Mouse (Mus musculus) hindbrain, embryonic 12.5 days (tissue): ENCODE results near the gene Gse1. TPM values are rescaled to one million over a fixed set of nuclear protein-coding genes. Genes with fewer than 3 reads are reported as not detected.

ENCODE experiments used
- ATAC-seq: fragments of 200-750 bp; cut with Nextera tagmentation; 2 replicates; pipeline ENCODE4 v1.8.0; 2017; ENCODE audit warnings: moderate TSS enrichment; ENCODE audit not compliant: low FRiP score
- H3K27ac ChIP-seq: fragments of 300-500 bp; sonication (generic); 2 replicates; pipeline ENCODE4 v1.5.1; 2016; ENCODE audit warnings: mild to moderate bottlenecking
- H3K27me3 ChIP-seq: fragments of 300-500 bp; sonication (generic); 2 replicates; pipeline ENCODE4 v1.6.1; 2016; ENCODE audit warnings: mild to moderate bottlenecking
- H3K36me3 ChIP-seq: fragments of 300-500 bp; sonication (generic); 2 replicates; pipeline ENCODE4 v1.6.1; 2016; ENCODE audit warnings: mild to moderate bottlenecking
- H3K4me1 ChIP-seq: fragments of 300-500 bp; sonication (generic); 2 replicates; pipeline ENCODE4 v1.6.1; 2016
- H3K4me2 ChIP-seq: fragments of 300-500 bp; sonication (generic); replicated peaks from 2 replicates; pipeline ENCODE4 v1.6.1; 2016; ENCODE audit warnings: mild to moderate bottlenecking
- H3K4me3 ChIP-seq: fragments of 300-500 bp; sonication (generic); 2 replicates; pipeline ENCODE4 v1.5.1; 2016; ENCODE audit warnings: mild to moderate bottlenecking
- H3K9ac ChIP-seq: fragments of 300-500 bp; sonication (generic); 2 replicates; pipeline ENCODE4 v1.6.1; 2016; ENCODE audit warnings: mild to moderate bottlenecking, moderate library complexity
- H3K9me3 ChIP-seq: fragments of 300-500 bp; sonication (generic); replicated peaks from 2 replicates; pipeline ENCODE4 v1.6.1; 2016; ENCODE audit warnings: mild to moderate bottlenecking
- WGBS: fragments of 180-500 bp; shearing (Covaris S2); methylation state at CpG from one replicate; pipeline ENCODE4 v1.1.7; 2016; 5-methylcytosine and 5-hydroxymethylcytosine counted together
- polyA plus RNA-seq: library from polyadenylated mRNA; unstranded; fragments of >200 nt; fragmentation: Nextera tagmentation; extraction: Ambion mirVana; gene quantifications from 2 replicates; pipeline ENCODE4 v1.2.1, GENCODE M21; 2016

Gse1 gene
- polyA plus RNA-seq, result 22.4 and 24.0 TPM in 2 replicates

- peak; percentile 50 for ATAC-seq
- Histone ChIP-seq H3K4me3 (peak within 1 kb of the TSS; percentile 64), H3K4me2 (peak within 1 kb of the TSS; percentile 98), H3K9ac (peak within 1 kb of the TSS; percentile 80), H3K36me3 (no peaks in the 10 kb centered on the region), H3K27ac (peak within 1 kb of the TSS; percentile 77), H3K27me3 (peaks cover 30% of the 10 kb centered on the region), H3K9me3 (no peaks in the 10 kb centered on the region), H3K4me1 (peaks cover 83% of the 10 kb centered on the region)
- 3% methylated on average over 16 of the region's 52 CpGs for WGBS
Observed at GRCm38 (mm10) chr8:120227891-120228591, at the start of gene Gse1. Gene Gse1 (plus strand): TSS chr8:120228456.

GRCm38 (mm10) chr8:120179027-120179431 is 49.2 kb upstream of the Gse1 start:
- peak; percentile 51 for ATAC-seq
- H3K4me3 ChIP-seq, result no peak overlapping the region
- peak overlapping the region; percentile 56; the same call in 1 of the 2 replicates for H3K27ac ChIP-seq
- H3K9me3 ChIP-seq, result no peaks in the 10 kb centered on the region
- H3K9ac ChIP-seq, result no peak overlapping the region
- under 1% methylated on average over 10 of the region's 10 CpGs for WGBS
- H3K36me3 ChIP-seq, result no peaks in the 10 kb centered on the region
- H3K4me2 ChIP-seq, result peak overlapping the region; percentile 40
- peaks cover 44% of the 10 kb centered on the region for H3K4me1 ChIP-seq
- peaks cover 22% of the 10 kb centered on the region for H3K27me3 ChIP-seq

GRCm38 (mm10) chr8:120180445-120180970 is 47.7 kb upstream of the Gse1 start:
- no peak for ATAC-seq
- Histone ChIP-seq H3K9me3 (no peaks in the 10 kb centered on the region), H3K4me1 (peaks cover 56% of the 10 kb centered on the region), H3K4me3 (no peak overlapping the region), H3K27ac (no peak overlapping the region), H3K36me3 (no peaks in the 10 kb centered on the region), H3K9ac (no peak overlapping the region), H3K4me2 (no peak overlapping the region), H3K27me3 (peaks cover 7% of the 10 kb centered on the region; the same call in 1 of the 2 replicates)
- WGBS, result 27% methylated on average over 7 of the region's 7 CpGs

- no peak overlapping the region for H3K9ac ChIP-seq
- no peaks in the 10 kb centered on the region for H3K36me3 ChIP-seq
- H3K4me3 ChIP-seq, result no peak overlapping the region
- peaks cover 61% of the 10 kb centered on the region for H3K4me1 ChIP-seq
- ATAC-seq, result no peak
- 85% methylated on average over 5 of the region's 5 CpGs for WGBS
- H3K4me2 ChIP-seq, result no peak overlapping the region
- peaks cover under 1% of the 10 kb centered on the region; the same call in 1 of the 2 replicates for H3K27me3 ChIP-seq
- no peak overlapping the region for H3K27ac ChIP-seq
- H3K9me3 ChIP-seq, result no peaks in the 10 kb centered on the region
Observed at GRCm38 (mm10) chr8:120181274-120181673, 47.0 kb upstream of the Gse1 start.

- Histone ChIP-seq H3K9ac (no peak overlapping the region), H3K9me3 (no peaks in the 10 kb centered on the region), H3K4me2 (no peak overlapping the region), H3K4me3 (no peak overlapping the region), H3K27ac (no peak overlapping the region), H3K4me1 (peaks cover 61% of the 10 kb centered on the region), H3K27me3 (no peaks in the 10 kb centered on the region; the same call in 1 of the 2 replicates), H3K36me3 (no peaks in the 10 kb centered on the region)
- no peak for ATAC-seq
- WGBS, result 79% methylated on average over 4 of the region's 4 CpGs
Observed at GRCm38 (mm10) chr8:120181861-120182414, 46.3 kb upstream of the Gse1 start.

GRCm38 (mm10) chr8:120184366-120184765 is 43.9 kb upstream of the Gse1 start:
- peak overlapping the region; percentile 86 for H3K27ac ChIP-seq
- H3K36me3 ChIP-seq, result no peaks in the 10 kb centered on the region
- H3K9me3 ChIP-seq, result no peaks in the 10 kb centered on the region
- H3K4me1 ChIP-seq, result peaks cover 42% of the 10 kb centered on the region
- H3K9ac ChIP-seq, result peak overlapping the region; percentile 36; the same call in 1 of the 2 replicates
- no peaks in the 10 kb centered on the region for H3K27me3 ChIP-seq
- H3K4me2 ChIP-seq, result no peak overlapping the region
- ATAC-seq, result no peak
- no peak overlapping the region for H3K4me3 ChIP-seq
- WGBS, result 27% methylated on average over 9 of the region's 9 CpGs

- Histone ChIP-seq H3K36me3 (no peaks in the 10 kb centered on the region), H3K4me3 (no peak overlapping the region), H3K4me2 (peak overlapping the region; percentile 29), H3K27ac (peak overlapping the region; percentile 86), H3K4me1 (peaks cover 41% of the 10 kb centered on the region), H3K9me3 (no peaks in the 10 kb centered on the region), H3K27me3 (0 out of 2 replicates have a peak, but pooled peaks cover 4% of the 10 kb centered on the region), H3K9ac (peak overlapping the region; percentile 36; the same call in 1 of the 2 replicates)
- ATAC-seq, result peak; percentile 56
- 29% methylated on average over 17 of the region's 17 CpGs for WGBS
Observed at GRCm38 (mm10) chr8:120184850-120185792, 43.1 kb upstream of the Gse1 start.

- Histone ChIP-seq H3K27ac (peak overlapping the region; percentile 86; the same call in 1 of the 2 replicates), H3K9me3 (no peaks in the 10 kb centered on the region), H3K4me2 (no peak overlapping the region), H3K4me1 (peaks cover 46% of the 10 kb centered on the region), H3K36me3 (no peaks in the 10 kb centered on the region), H3K4me3 (no peak overlapping the region), H3K27me3 (0 out of 2 replicates have a peak, but pooled peaks cover 4% of the 10 kb centered on the region), H3K9ac (no peak overlapping the region)
- ATAC-seq, result no peak
- 52% methylated on average over 8 of the region's 8 CpGs for WGBS
Observed at GRCm38 (mm10) chr8:120186454-120186853, 41.8 kb upstream of the Gse1 start.

- WGBS, result 73% methylated on average over 6 of the region's 6 CpGs
- Histone ChIP-seq H3K27ac (no peak overlapping the region), H3K9ac (no peak overlapping the region), H3K4me1 (peaks cover 46% of the 10 kb centered on the region), H3K36me3 (no peaks in the 10 kb centered on the region), H3K9me3 (no peaks in the 10 kb centered on the region), H3K27me3 (0 out of 2 replicates have a peak, but pooled peaks cover 4% of the 10 kb centered on the region), H3K4me3 (no peak overlapping the region), H3K4me2 (no peak overlapping the region)
- ATAC-seq, result no peak
Observed at GRCm38 (mm10) chr8:120188510-120188909, 39.7 kb upstream of the Gse1 start.

GRCm38 (mm10) chr8:120189440-120189839 is 38.8 kb upstream of the Gse1 start:
- Histone ChIP-seq H3K27me3 (0 out of 2 replicates have a peak, but pooled peaks cover 4% of the 10 kb centered on the region), H3K9ac (no peak overlapping the region), H3K36me3 (no peaks in the 10 kb centered on the region), H3K27ac (no peak overlapping the region), H3K9me3 (no peaks in the 10 kb centered on the region), H3K4me2 (no peak overlapping the region), H3K4me1 (peaks cover 41% of the 10 kb centered on the region), H3K4me3 (no peak overlapping the region)
- no peak for ATAC-seq
- WGBS, result 83% methylated on average over 6 of the region's 6 CpGs

GRCm38 (mm10) chr8:120190107-120190809 is 38.0 kb upstream of the Gse1 start:
- H3K36me3 ChIP-seq, result no peaks in the 10 kb centered on the region
- WGBS, result 80% methylated on average over 17 of the region's 17 CpGs
- H3K4me1 ChIP-seq, result peaks cover 33% of the 10 kb centered on the region
- H3K4me2 ChIP-seq, result no peak overlapping the region
- no peaks in the 10 kb centered on the region for H3K9me3 ChIP-seq
- no peak for ATAC-seq
- peak overlapping the region; percentile 72 for H3K27ac ChIP-seq
- no peak overlapping the region for H3K9ac ChIP-seq
- H3K27me3 ChIP-seq, result 0 out of 2 replicates have a peak, but pooled peaks cover 4% of the 10 kb centered on the region
- no peak overlapping the region for H3K4me3 ChIP-seq
